Mouse (Mus musculus) embryonic facial prominence, embryonic 15.5 days (tissue): ENCODE measurements around the gene Hk1. TPM values are rescaled to one million over a fixed set of nuclear protein-coding genes. Genes with fewer than 3 reads are reported as not detected.

Source experiments
- polyA plus RNA-seq: library from polyadenylated mRNA; unstranded; fragments of >200 nt; fragmentation: Nextera tagmentation; extraction: Ambion mirVana; gene quantifications from 2 replicates; pipeline ENCODE4 v1.2.1, GENCODE M21; 2015

Gene Hk1
- polyA plus RNA-seq, 1 experiment from 2014 or later = 40.9 TPM

Other genes starting within 250 kb of the Hk1 start
- not detected in 2 replicates for gene Neurog3, start 246.8 kb downstream of the Hk1 start, polyA plus RNA-seq
- 20.2 and 21.5 TPM in 2 replicates for gene Fam241b, start 236.0 kb downstream of the Hk1 start, polyA plus RNA-seq
- gene Tspan15, start 148.7 kb downstream of the Hk1 start, polyA plus RNA-seq = 15.8 and 17.0 TPM in 2 replicates
- not detected in 2 replicates for gene Tacr2, start 127.5 kb downstream of the Hk1 start, polyA plus RNA-seq
- 0.26 and 0.59 TPM in 2 replicates for gene Hkdc1, start 42.6 kb upstream of the Hk1 start, polyA plus RNA-seq
- gene 4930507D05Rik, start 69.6 kb upstream of the Hk1 start, polyA plus RNA-seq = 0.41 and 0.68 TPM in 2 replicates
- gene Supv3l1, start 69.8 kb upstream of the Hk1 start, polyA plus RNA-seq = 22.5 and 24.0 TPM in 2 replicates
- 69.6 and 73.0 TPM in 2 replicates for gene Vps26a, start 106.9 kb upstream of the Hk1 start, polyA plus RNA-seq
- 43.9 and 48.5 TPM in 2 replicates for gene Srgn, start 147.5 kb upstream of the Hk1 start, polyA plus RNA-seq
- 41.7 and 43.0 TPM in 2 replicates for gene Kif1bp, start 198.5 kb upstream of the Hk1 start, polyA plus RNA-seq
- 18.2 TPM in 2 replicates for gene Ddx21, start 222.4 kb upstream of the Hk1 start, polyA plus RNA-seq